Mouse (Mus musculus) embryonic facial prominence, embryonic 14.5 days (tissue): Measurements from ENCODE around the gene Eif5a. TPM values are rescaled to one million over a fixed set of nuclear protein-coding genes. Genes with fewer than 3 reads are reported as not detected.

Experiments used
- ATAC-seq: fragments of 200-750 bp; cut with Nextera tagmentation; 2 replicates; pipeline ENCODE4 v1.8.0; 2017; ENCODE audit warnings: low read depth, moderate number of reproducible peaks, moderate TSS enrichment
- DNase-seq: peaks from one replicate; pipeline ENCODE4 v3.0.0-alpha.2; 2015; ENCODE audit warnings: low spot score
- H3K27ac ChIP-seq: fragments of 300-500 bp; sonication (generic); replicated peaks from 2 replicates; pipeline ENCODE4 v1.5.1; 2014; ENCODE audit warnings: low read depth, mild to moderate bottlenecking, low read length, moderate library complexity
- H3K27me3 ChIP-seq: fragments of 300-500 bp; sonication (generic); replicated peaks from 2 replicates; pipeline ENCODE4 v1.6.1; 2014; ENCODE audit warnings: low read length; ENCODE audit not compliant: control insufficient read depth, insufficient read depth
- H3K36me3 ChIP-seq: fragments of 300-500 bp; sonication (generic); 2 replicates; pipeline ENCODE4 v1.6.1; 2014; ENCODE audit warnings: low read length, mixed read lengths; ENCODE audit not compliant: control insufficient read depth, insufficient read depth
- H3K4me1 ChIP-seq: fragments of 300-500 bp; sonication (generic); 2 replicates; pipeline ENCODE4 v1.6.1; 2014; ENCODE audit warnings: antibody characterized with exemption, low read length; ENCODE audit not compliant: control insufficient read depth, insufficient read depth
- H3K4me2 ChIP-seq: fragments of 300-500 bp; sonication (generic); 2 replicates; pipeline ENCODE4 v1.6.1; 2014; ENCODE audit warnings: low read depth, mild to moderate bottlenecking, low read length, moderate library complexity, mixed read lengths
- H3K4me3 ChIP-seq: fragments of 300-500 bp; sonication (generic); 2 replicates; pipeline ENCODE4 v1.5.1; 2014; ENCODE audit warnings: low read depth, mild to moderate bottlenecking, low read length
- H3K9ac ChIP-seq: fragments of 300-500 bp; sonication (generic); 2 replicates; pipeline ENCODE4 v1.6.1; 2014; ENCODE audit warnings: low read depth, mild to moderate bottlenecking, low read length, moderate library complexity, mixed read lengths
- H3K9me3 ChIP-seq: fragments of 300-500 bp; sonication (generic); 2 replicates; pipeline ENCODE4 v1.6.1; 2016; ENCODE audit warnings: low read length; ENCODE audit not compliant: control insufficient read depth
- WGBS: fragments of 180-500 bp; shearing (Covaris S2); extraction: QIAGEN DNeasy Blood & Tissue Kit; methylation state at CpG from one replicate; pipeline ENCODE4 v1.1.7; 2014; 5-methylcytosine and 5-hydroxymethylcytosine counted together
- polyA plus RNA-seq: library from polyadenylated mRNA; unstranded; fragments of >200 nt; fragmentation: Nextera tagmentation; extraction: Ambion mirVana; gene quantifications from 2 replicates; pipeline ENCODE4 v1.2.1, GENCODE M21; 2014

Eif5a gene
- polyA plus RNA-seq, 1 experiment from 2014 or later: 1,503 TPM

- no peak for DNase-seq
- peaks cover 16% of the 10 kb centered on the region; the same call in 1 of the 2 replicates for H3K36me3 ChIP-seq
- peaks cover 19% of the 10 kb centered on the region for H3K4me1 ChIP-seq
- no peak for ATAC-seq
- no peaks in the 10 kb centered on the region for H3K9me3 ChIP-seq
- H3K4me2 ChIP-seq: no peak overlapping the region
- H3K27me3 ChIP-seq: no peaks in the 10 kb centered on the region; the same call in none of the 2 replicates
- H3K4me3 ChIP-seq: no peak overlapping the region
- no peak overlapping the region for H3K9ac ChIP-seq
- 21% methylated on average over 9 of the region's 9 CpGs for WGBS
- no peak overlapping the region for H3K27ac ChIP-seq
Measured at GRCm38 (mm10) chr11:69938401-69938979, 16.7 kb upstream of the Eif5a start.

- Histone ChIP-seq H3K4me3 (no peak overlapping the region), H3K27me3 (no peaks in the 10 kb centered on the region; the same call in none of the 2 replicates), H3K4me1 (peaks cover 19% of the 10 kb centered on the region), H3K4me2 (0 out of 2 replicates have a peak overlapping the region, but pooled peaks have one; percentile 100), H3K27ac (no peak overlapping the region), H3K9ac (no peak overlapping the region), H3K36me3 (peaks cover 10% of the 10 kb centered on the region; the same call in 1 of the 2 replicates), H3K9me3 (no peaks in the 10 kb centered on the region)
- WGBS: 69% methylated on average over 5 of the region's 5 CpGs
- ATAC-seq: no peak
- DNase-seq: no peak
Measured at GRCm38 (mm10) chr11:69937834-69938233, 16.1 kb upstream of the Eif5a start.

- H3K4me2 ChIP-seq: peak overlapping the region; percentile 100; the same call in 1 of the 2 replicates
- peak overlapping the region; percentile 19; the same call in 1 of the 2 replicates for H3K9ac ChIP-seq
- whole genome bisulfite sequencing: 36% methylated on average over 4 of the region's 4 CpGs
Measured at GRCm38 (mm10) chr11:69937385-69937784, 15.6 kb upstream of the Eif5a start.

DNA sequence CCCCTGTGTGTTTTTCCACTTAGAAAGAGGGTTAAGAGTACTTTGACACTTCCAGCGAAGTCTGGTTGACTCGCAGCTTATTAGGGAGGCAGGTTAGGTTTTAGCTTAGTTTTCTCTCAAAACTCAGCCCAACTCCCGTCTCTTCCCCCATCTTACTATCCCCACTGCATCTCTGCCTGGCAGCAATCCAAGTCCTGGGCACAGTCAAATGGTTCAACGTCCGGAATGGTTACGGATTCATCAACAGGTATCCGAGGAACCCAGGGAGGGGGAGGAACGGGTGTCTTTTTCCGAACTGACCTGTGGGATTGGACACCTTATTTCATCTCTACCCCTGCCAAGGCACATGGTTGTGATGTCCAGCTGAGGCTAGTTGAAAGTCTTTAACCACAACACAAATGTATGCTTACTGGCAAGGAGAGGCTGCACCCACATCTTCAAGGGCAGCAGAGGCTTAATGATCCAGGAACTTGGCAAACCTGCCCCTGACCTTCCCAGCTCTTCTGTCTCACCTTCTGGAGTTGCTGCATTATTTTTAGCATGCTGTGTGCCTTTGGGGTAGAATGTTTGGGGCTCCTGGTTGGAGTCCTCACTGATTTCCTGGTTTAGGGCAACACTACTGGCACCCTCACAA, 15.1 kb upstream of the Eif5a start:
- H3K27me3 ChIP-seq: no peaks in the 10 kb centered on the region; the same call in none of the 2 replicates
- ATAC-seq (no peak), DNase-seq (no peak)
- peaks cover 19% of the 10 kb centered on the region for H3K4me1 ChIP-seq
- H3K27ac ChIP-seq: no peak overlapping the region
- peak overlapping the region; percentile 61 for H3K4me3 ChIP-seq
- H3K4me2 ChIP-seq: peak overlapping the region; percentile 100
- H3K36me3 ChIP-seq: 0 out of 2 replicates have a peak, but pooled peaks cover under 1% of the 10 kb centered on the region
- H3K9me3 ChIP-seq: no peaks in the 10 kb centered on the region
- H3K9ac ChIP-seq: peak overlapping the region; percentile 73
- 41% methylated on average over 9 of the region's 9 CpGs for WGBS

More at GRCm38 (mm10) chr11:69937385-69937784, 15.6 kb upstream of the Eif5a start:
- ATAC-seq: no peak
- no peak overlapping the region for H3K4me3 ChIP-seq
- H3K36me3 ChIP-seq: peaks cover 6% of the 10 kb centered on the region; the same call in 1 of the 2 replicates
- no peaks in the 10 kb centered on the region for H3K9me3 ChIP-seq
- H3K27ac ChIP-seq: no peak overlapping the region
- DNase-seq: no peak
- H3K27me3 ChIP-seq: no peaks in the 10 kb centered on the region; the same call in none of the 2 replicates
- H3K4me1 ChIP-seq: peaks cover 19% of the 10 kb centered on the region

- Histone ChIP-seq H3K4me2 (peak overlapping the region; percentile 100), H3K36me3 (no peaks in the 10 kb centered on the region), H3K9ac (peak overlapping the region; percentile 73), H3K27ac (no peak overlapping the region), H3K4me1 (peaks cover 19% of the 10 kb centered on the region), H3K27me3 (no peaks in the 10 kb centered on the region; the same call in none of the 2 replicates), H3K4me3 (peak overlapping the region; percentile 61), H3K9me3 (no peaks in the 10 kb centered on the region)
- DNase-seq (no peak), ATAC-seq (no peak)
- WGBS: under 1% methylated on average over 22 of the region's 30 CpGs
Measured at GRCm38 (mm10) chr11:69936156-69936555, 14.4 kb upstream of the Eif5a start.

DNA sequence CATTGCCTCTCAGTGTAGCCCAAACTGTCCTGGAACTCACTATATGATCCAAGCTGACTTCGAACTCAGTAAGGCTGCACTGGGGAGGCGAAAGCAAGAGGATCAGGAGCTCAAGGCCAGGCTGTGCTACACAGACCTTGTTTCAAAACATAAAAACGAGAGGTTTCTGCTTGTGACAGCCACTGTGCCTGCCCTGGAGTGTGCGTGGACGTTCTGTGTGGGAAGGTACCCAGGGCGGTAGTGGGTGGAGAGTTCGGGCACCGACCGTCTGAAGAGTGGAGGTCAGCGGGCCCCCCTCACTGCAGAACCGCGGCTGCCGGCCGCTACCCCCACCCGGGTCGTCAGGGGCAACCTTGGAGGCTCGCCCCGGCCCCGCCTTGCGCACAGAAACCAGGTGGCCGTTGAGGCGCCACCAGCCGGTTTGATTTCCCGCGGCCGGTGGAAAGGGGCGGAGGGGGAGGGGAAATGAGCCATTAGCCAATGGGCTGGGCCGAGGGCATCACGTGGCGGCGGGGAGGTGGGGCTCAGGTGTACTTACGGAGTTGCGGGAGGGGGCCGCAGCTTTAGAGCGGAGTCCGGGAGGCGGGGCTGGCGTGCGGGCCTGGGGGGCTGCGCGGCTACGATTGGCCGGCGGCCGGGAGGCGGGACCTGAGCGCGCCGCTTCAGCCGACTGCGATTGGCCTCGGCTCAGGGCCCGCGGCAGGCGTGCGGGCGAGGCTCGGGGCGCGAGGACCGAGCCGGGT, 13.6 kb upstream of the Eif5a start, which contains the start of gene Ybx2:
Gene Ybx2, plus strand, starts transcription at position 660 of the 743 bp plus-strand sequence.
- H3K27ac ChIP-seq: no peak within 1 kb of the TSS; the same call in 1 of the 2 replicates
- peaks cover 19% of the 10 kb centered on the region for H3K4me1 ChIP-seq
- no peaks in the 10 kb centered on the region for H3K36me3 ChIP-seq
- H3K4me2 ChIP-seq: peak within 1 kb of the TSS; percentile 100
- peak within 1 kb of the TSS; percentile 73 for H3K9ac ChIP-seq
- H3K4me3 ChIP-seq: peak within 1 kb of the TSS; percentile 61
- peak; percentile 91 for ATAC-seq
- 3% methylated on average over 28 of the region's 62 CpGs for WGBS
- no peaks in the 10 kb centered on the region; the same call in none of the 2 replicates for H3K27me3 ChIP-seq
- H3K9me3 ChIP-seq: no peaks in the 10 kb centered on the region
- peak; percentile 96 for DNase-seq

GRCm38 (mm10) chr11:69934681-69935080, 12.9 kb upstream of the Eif5a start:
- peak overlapping the region; percentile 61; the same call in 1 of the 2 replicates for H3K4me3 ChIP-seq
- no peaks in the 10 kb centered on the region; the same call in none of the 2 replicates for H3K27me3 ChIP-seq
- H3K9me3 ChIP-seq: no peaks in the 10 kb centered on the region
- 23% methylated on average over 6 of the region's 6 CpGs for WGBS
- peak overlapping the region; percentile 100 for H3K4me2 ChIP-seq
- H3K9ac ChIP-seq: no peak overlapping the region
- ATAC-seq (no peak), DNase-seq (no peak)
- H3K36me3 ChIP-seq: no peaks in the 10 kb centered on the region
- H3K27ac ChIP-seq: no peak overlapping the region
- H3K4me1 ChIP-seq: peaks cover 19% of the 10 kb centered on the region

DNA sequence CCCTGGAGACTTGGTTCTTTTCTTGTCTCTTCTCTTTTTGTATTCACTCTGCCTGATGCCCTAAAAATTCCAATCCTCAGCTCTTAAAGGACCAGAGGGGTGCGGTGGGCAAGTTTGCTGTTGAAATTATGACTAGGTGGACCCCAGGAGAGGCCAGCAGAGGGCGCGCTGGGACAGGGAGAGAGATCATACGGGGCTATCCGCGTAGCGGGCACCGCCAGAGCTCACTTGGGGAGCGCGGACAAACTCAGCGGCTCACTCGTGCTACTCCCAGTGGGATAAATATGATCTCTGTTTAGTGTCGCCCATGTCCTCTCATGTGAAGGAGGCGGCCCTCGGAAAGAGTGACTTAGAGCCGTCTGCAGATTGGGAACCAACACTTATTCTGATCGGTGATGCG, 12.4 kb upstream of the Eif5a start:
- ATAC-seq: peak; percentile 72

More for the DNA sequence above, 12.4 kb upstream of the Eif5a start:
- H3K9ac ChIP-seq: no peak overlapping the region; the same call in 1 of the 2 replicates
- H3K4me2 ChIP-seq: peak overlapping the region; percentile 52
- H3K4me1 ChIP-seq: peaks cover 19% of the 10 kb centered on the region
- 1% methylated on average over 18 of the region's 18 CpGs for WGBS
- no peaks in the 10 kb centered on the region for H3K36me3 ChIP-seq
- H3K27ac ChIP-seq: no peak overlapping the region
- H3K9me3 ChIP-seq: no peaks in the 10 kb centered on the region
- no peaks in the 10 kb centered on the region; the same call in none of the 2 replicates for H3K27me3 ChIP-seq
- H3K4me3 ChIP-seq: peak overlapping the region; percentile 14; the same call in 1 of the 2 replicates
- DNase-seq: peak; percentile 92
